Mouse (Mus musculus) hematopoietic multipotent progenitor cell, adult 10-12 weeks (in vitro differentiated cells): ENCODE results near the gene Gtf2ird1. TPM values are rescaled to one million over a fixed set of nuclear protein-coding genes. Genes with fewer than 3 reads are reported as not detected.

Source experiments
- polyA plus RNA-seq: library from polyadenylated mRNA; stranded (reverse); fragments of >175 nt; gene quantifications from 2 replicates; pipeline ENCODE4 v1.2.3, GENCODE M21; 2012; ENCODE audit warnings: low replicate concordance

The Gtf2ird1 gene
- polyA plus RNA-seq, result 13.3 and 26.9 TPM in 2 replicates

DNA sequence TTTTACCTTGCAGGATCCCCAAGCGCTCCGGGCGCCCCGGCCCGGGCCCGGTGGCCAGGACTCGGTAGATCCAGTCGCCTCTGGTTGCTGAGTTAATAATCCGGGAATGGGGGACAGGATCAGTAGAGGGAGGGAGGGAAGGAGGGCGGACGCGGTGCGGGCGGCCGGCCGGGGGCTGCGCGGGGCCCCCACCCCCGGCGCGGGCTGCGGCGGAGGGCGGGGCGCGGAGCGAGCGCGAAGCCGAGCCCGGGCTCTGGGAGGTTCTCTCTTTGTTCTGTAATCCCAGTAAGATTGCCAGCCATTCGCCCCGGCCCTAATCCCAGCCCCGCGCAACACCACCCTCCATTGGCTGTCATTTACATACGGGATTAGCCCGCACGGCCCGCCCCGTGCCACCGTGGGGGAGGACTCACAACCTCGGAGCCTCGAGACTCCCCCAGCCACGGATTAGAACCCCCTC lies at the start of gene Gtf2ird1:
Gtf2ird1 (minus strand) TSS at position 214 of the 460 bp plus-strand sequence.

DNA sequence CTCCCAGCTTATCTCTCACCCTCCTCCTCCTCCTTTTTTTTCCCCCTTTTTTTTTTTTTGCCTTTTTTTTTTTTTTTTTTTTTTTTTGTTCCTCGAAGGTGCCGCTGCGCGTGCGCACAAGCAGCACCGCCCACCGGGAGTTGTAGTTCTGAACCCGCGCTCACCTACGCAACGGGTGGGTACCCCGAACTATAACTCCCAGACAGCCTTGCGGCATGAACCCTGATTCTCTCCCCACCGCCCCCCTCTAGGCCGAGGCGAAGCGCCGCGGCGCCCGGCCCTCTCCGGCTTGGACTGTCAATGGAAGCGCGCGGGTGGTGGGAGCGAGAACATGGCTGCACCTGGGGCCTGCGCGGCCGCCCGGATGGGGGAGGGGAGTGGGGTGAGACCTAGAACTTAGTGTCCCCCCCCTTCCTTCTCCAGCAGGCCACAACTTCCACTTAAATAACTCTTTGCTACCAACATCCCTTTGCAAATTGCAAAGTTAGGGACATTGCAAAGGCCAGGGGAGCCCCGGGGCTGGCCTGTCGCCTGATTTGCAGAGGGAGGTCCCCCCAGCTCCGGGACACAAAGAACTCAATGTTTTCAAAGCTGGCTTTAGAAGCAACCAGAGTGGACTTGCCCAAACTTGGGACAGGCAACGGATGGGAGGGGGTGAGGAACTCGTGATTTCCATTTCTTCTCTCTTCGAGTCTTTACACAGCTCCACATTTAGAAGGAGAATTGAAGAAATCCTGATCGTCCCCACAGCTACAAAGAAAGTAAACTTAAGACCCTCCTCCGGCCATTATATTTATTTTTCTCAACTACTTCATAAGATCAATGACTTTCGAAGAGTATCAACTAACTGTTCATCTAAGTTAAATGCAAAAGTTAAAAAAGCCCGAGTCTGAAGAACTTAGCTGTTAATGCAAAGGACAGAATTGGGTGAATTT lies 141.6 kb downstream of the Gtf2ird1 start, which contains the start of gene Gtf2i:
Gtf2i (minus strand) TSS at position 73 of the 935 bp plus-strand sequence.

Other genes starting within 250 kb of the Gtf2ird1 start
- 265 and 477 TPM in 2 replicates for gene Ncf1, start 227.1 kb downstream of the Gtf2ird1 start, polyA plus RNA-seq
- gene Gtf2i, start 142.0 kb downstream of the Gtf2ird1 start, polyA plus RNA-seq, result 94.1 and 397 TPM in 2 replicates
- 15.6 and 38.6 TPM in 2 replicates for gene Clip2, start 95.7 kb upstream of the Gtf2ird1 start, polyA plus RNA-seq
- 0.06 TPM in 1 of 2 replicates, not detected in the other for gene Syna, start 103.5 kb upstream of the Gtf2ird1 start, polyA plus RNA-seq
- 36.5 and 38.3 TPM in 2 replicates for gene Rfc2, start 124.7 kb upstream of the Gtf2ird1 start, polyA plus RNA-seq
- gene Lat2, start 158.3 kb upstream of the Gtf2ird1 start, polyA plus RNA-seq, result 27.4 and 203 TPM in 2 replicates
- gene Eif4h, start 182.8 kb upstream of the Gtf2ird1 start, polyA plus RNA-seq, result 165 and 209 TPM in 2 replicates
- gene Limk1, start 231.9 kb upstream of the Gtf2ird1 start, polyA plus RNA-seq, result 36.6 and 81.7 TPM in 2 replicates